Mouse (Mus musculus): ENCODE data around the gene Rad9a.

GRCm38 (mm10) chr19:4229451-4230076 lies 28.1 kb upstream of the Rad9a start:
- TF ChIP-seq POLR2A (IDR thresholded peaks at IDR 0.05; ENCODE audit: insufficient read depth, low read depth, low read length): no peak
- TF ChIP-seq EP300 (IDR thresholded peaks at IDR 0.05; ENCODE audit: insufficient read depth, low read depth, low read length): no peak
- no peak for TF ChIP-seq CTCF (IDR thresholded peaks at IDR 0.05)

Measured in heart, adult 2 months (tissue).